Mouse (Mus musculus): ENCODE results near the gene Stam2.

DNA sequence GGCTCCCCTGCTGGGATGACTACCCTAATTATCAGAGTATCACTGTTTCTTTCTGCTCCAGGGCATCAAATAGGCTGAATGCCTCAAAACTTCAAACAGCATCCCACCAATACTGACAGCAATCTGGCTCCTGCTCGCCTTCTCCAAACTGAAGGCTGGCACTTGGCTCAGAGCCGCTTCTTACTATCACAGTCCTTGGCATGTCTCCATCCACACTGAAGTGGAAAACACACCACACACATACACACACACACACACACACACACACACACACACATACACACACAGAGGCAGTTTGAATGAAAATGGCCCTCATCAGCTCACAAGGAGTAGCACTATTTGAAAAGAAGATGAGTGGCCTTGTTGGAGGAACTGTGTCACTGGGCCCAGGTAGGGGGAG, 35.8 kb upstream of the Stam2 start:
- TF ChIP-seq POLR2A (IDR thresholded peaks at IDR 0.05; ENCODE audit: low read depth, low read length) (no peak), CTCF (IDR thresholded peaks at IDR 0.05; ENCODE audit: extremely low read depth, insufficient read depth, insufficient read length, insufficient replicate concordance) (no peak)
